Comparison of ENCODE assay signal across 9 mouse cellular contexts in genomic region chr4:46452855-46453719, GRCm38 (mm10). TPM values are rescaled to one million over a fixed set of nuclear protein-coding genes. Genes with fewer than 3 reads are reported as not detected.
DNase-seq lines count a peak whose midpoint lies in the region; ATAC-seq lines count a peak whose summit lies in the region.
"Had no signal": no experiment of that assay in that cellular context is flagged by ENCODE, and none has a peak within 500 bp of the region (broad histone marks: within the 10 kb centered on the region; RNA-seq: fewer than 3 reads in every experiment).

No protein-coding gene starts in this region.

- H3K4me2 ChIP-seq in liver, embryonic 13.5 days, result peak overlapping the region; percentile 90

- H3K36me3 ChIP-seq in erythroblast, embryonic 14.5 days (ENCODE audit: control insufficient read depth), result peaks cover 72% of the 10 kb centered on the region
- peaks cover 52% of the 10 kb centered on the region for H3K36me3 ChIP-seq in liver, embryonic 13.5 days

- H3K27me3 ChIP-seq in erythroblast, embryonic 14.5 days (ENCODE audit: control insufficient read depth), result no peaks in the 10 kb centered on the region
- H3K27me3 ChIP-seq in liver, embryonic 13.5 days, result no peaks in the 10 kb centered on the region

- H3K4me3 ChIP-seq in erythroblast, embryonic 14.5 days (replicated peaks), result peak overlapping the region; percentile 96
- H3K4me3 ChIP-seq in liver, embryonic 13.5 days (replicated peaks), result peak overlapping the region; percentile 97

- peak overlapping the region; percentile 98 for H3K9ac ChIP-seq in liver, embryonic 13.5 days

- no peak for ATAC-seq in erythroblast, adult 5-6 weeks (replicated peaks; ENCODE audit: low FRiP score, poor library complexity, severe bottlenecking)
- ATAC-seq in liver, embryonic 13.5 days (ENCODE audit: low read depth), result no peak

- H3K9me3 ChIP-seq in erythroblast, embryonic 14.5 days (ENCODE audit: control insufficient read depth, low read length), result no peaks in the 10 kb centered on the region
- H3K9me3 ChIP-seq in liver, embryonic 13.5 days (replicated peaks), result no peaks in the 10 kb centered on the region

- peak overlapping the region; percentile 99 for H3K27ac ChIP-seq in liver, embryonic 13.5 days

- DNase-seq in thymus, postnatal 14 days, result peak; percentile 23
- DNase-seq in thymus, postnatal 10 days (ENCODE audit: low spot score in 2 of 2), result no peak
- DNase-seq in liver, embryonic 13.5 days, result no peak
- no peak for DNase-seq in right cerebral cortex, postnatal 10 days (ENCODE audit: low spot score in 2 of 2)
- no peak for DNase-seq in frontal cortex, postnatal 36 days (ENCODE audit: low spot score in 2 of 2)
- no peak for DNase-seq in ovary, adult 18-20 months (ENCODE audit: low spot score)

- WGBS in liver, embryonic 13.5 days (ENCODE audit: insufficient replicate concordance), result 10% methylated on average over 13 of the region's 13 CpGs

- H3K4me1 ChIP-seq in erythroblast, embryonic 14.5 days (ENCODE audit: control insufficient read depth), result peaks cover 83% of the 10 kb centered on the region
- peaks cover 79% of the 10 kb centered on the region for H3K4me1 ChIP-seq in liver, embryonic 13.5 days (replicated peaks)

RNA-seq across cellular contexts. Expression of gene Anp32b, which starts 2.4 kb away (rescaled TPM):
- 431 and 451 TPM in 2 replicates for polyA plus RNA-seq in erythroblast, embryonic 14.5 days (2012)
- 423 and 438 TPM in 2 replicates for total RNA-seq in erythroblast, adult 5-6 weeks (2015; ENCODE audit: low replicate concordance)
- 88.0 and 170 TPM in 2 replicates for total RNA-seq in erythroblast, adult 5-6 weeks (2017; ENCODE audit: low replicate concordance)
- 555 and 600 TPM in 2 replicates for polyA plus RNA-seq in liver, embryonic 13.5 days (2015; fragmentation: Nextera tagmentation; extraction: Ambion mirVana)

RNA-seq across cellular contexts. Expression of gene Nans, which starts 36.0 kb away (rescaled TPM):
- polyA plus RNA-seq in erythroblast, embryonic 14.5 days (2012), result 7.2 and 7.6 TPM in 2 replicates
- total RNA-seq in erythroblast, adult 5-6 weeks (2015; ENCODE audit: low replicate concordance), result 17.3 and 25.7 TPM in 2 replicates
- total RNA-seq in erythroblast, adult 5-6 weeks (2017; ENCODE audit: low replicate concordance), result 13.1 and 16.7 TPM in 2 replicates
- 65.4 and 77.9 TPM in 2 replicates for polyA plus RNA-seq in liver, embryonic 13.5 days (2015; fragmentation: Nextera tagmentation; extraction: Ambion mirVana)

RNA-seq across cellular contexts. Expression of gene Hemgn, which starts 39.8 kb away (rescaled TPM):
- polyA plus RNA-seq in erythroblast, embryonic 14.5 days (2012), result 36.9 and 40.4 TPM in 2 replicates
- total RNA-seq in erythroblast, adult 5-6 weeks (2015; ENCODE audit: low replicate concordance), result 294 and 312 TPM in 2 replicates
- 420 and 452 TPM in 2 replicates for total RNA-seq in erythroblast, adult 5-6 weeks (2017; ENCODE audit: low replicate concordance)
- 405 and 482 TPM in 2 replicates for polyA plus RNA-seq in liver, embryonic 13.5 days (2015; fragmentation: Nextera tagmentation; extraction: Ambion mirVana)
- total RNA-seq: left cerebral cortex, postnatal 14 days had no signal
